Mouse (Mus musculus): ENCODE results near the gene Tvp23a.

DNA sequence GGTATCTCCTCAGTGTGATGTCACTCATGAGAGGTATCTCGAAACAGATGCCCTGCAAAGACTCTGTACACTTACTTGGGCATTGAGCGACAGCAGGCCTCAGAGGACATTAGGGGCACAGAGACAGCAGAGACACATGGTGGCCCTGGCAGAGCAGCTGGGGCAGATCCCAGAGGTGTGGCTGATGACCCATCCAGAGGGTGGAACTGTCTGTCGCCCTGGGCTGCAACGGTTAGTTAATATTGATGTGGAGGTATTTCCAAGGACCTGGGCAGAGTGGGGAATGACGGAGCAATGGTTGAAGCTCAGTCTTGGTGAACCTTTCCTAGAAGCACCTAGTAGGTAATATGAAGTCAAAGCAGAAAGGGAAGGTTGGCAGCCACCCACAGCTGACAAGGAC lies 48.4 kb downstream of the Tvp23a start:
- TF ChIP-seq POLR2A (IDR thresholded peaks at IDR 0.05; ENCODE audit: borderline replicate concordance, extremely low read depth, low read depth, low read length) (no peak), CTCF (IDR thresholded peaks at IDR 0.05; ENCODE audit: insufficient read depth, low read length) (no peak)
